Mouse (Mus musculus) spleen, adult 12 weeks (tissue): Measurements from ENCODE around the gene Acod1.

ENCODE experiments used
- DNase-seq: peaks from one replicate; pipeline ENCODE4 v3.0.0; 2022; ENCODE audit warnings: low spot score

Gene Acod1

DNA sequence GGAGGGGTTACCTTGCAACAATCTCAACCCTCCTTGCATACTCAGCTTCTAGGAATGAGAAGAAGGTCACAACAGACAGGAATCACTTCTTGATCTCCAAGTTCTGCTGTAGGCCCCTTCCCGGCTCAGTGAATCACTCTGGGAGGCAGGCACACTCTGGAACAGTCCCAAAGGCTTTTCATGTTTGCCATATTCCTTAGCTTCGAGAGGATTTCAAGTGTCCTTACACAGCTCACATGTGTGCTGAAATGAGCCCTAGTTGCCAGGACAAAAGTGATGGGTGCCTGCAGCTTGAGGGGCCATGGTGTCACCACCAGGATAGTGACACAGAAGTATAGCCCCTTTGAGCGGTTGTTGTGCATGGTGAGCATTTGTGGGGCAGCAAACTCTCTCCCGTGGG, 26.0 kb downstream of the Acod1 start:
- DNase-seq = no peak

DNA sequence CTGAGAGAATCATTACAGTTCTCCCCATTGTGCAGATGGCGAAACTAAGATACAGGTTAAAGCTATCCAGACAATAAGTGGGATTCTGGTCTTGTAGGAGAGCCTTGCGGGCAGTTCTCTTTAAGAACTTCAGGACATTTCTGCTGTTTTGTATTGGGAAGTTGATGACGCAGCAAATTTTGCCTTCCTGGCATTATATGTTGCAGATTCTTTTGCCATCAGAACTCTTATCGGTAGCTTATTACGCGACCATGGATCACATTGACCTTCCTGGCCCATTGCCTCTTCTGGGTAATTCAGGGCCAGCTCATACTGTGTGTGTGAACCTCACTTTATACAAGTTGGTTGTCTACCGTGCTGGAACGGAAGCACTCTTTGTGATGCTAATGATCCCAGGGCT, 27.0 kb downstream of the Acod1 start:
- DNase-seq = no peak

DNA sequence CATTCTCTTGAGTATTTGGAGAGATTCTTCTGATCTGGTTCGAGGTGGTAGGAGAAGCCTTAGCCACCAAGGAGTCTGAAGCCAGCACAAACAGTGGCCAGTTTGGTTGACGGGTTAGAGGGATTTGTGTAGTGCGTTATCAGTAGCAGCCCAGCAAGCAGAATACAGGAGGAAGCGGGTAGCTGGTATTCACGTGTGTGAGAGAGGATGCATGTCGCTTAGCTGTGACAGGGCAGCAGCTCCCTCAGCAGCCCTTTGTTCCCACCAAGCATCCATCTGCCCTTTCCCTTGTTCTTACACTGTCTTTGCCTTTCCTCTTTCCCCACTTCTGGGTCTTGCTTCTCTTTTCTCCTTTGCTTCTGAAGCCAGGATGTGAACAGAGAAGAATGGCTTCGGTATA, 28.4 kb downstream of the Acod1 start:
- DNase-seq = no peak

DNA sequence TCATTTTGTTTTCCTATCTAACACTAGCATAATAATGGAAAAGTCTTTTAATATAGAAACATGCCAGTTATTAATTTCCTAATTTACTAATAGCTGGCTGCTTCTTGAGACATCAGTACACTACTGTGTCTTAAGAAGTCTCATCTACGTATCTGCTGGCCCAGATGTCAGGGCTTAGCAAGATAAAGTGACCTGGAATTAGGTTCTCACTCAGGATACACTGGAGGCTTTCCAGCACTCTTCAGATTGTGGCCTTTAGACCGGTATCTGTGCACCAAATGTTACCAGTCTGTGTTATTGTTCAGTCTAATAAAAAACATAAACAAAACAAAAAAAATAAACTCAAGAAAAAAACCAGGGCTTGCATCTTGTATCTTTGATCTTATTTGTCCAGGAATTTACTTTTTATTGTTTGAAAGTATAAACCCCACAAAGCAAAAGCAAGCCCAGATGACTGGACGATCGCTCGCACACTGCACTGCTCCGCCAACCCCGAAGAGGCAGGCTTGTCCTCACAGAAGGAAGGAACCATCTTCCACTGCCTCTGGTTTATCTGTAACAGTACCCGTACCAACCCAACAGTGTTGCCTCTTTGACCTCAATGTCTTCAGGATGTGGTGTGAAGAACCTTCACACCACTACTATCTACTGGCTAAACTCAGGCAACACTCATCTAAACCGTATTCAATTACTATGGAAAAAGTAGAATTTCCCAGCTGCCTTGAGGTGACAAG, 30.7 kb downstream of the Acod1 start:
- DNase-seq = no peak

DNA sequence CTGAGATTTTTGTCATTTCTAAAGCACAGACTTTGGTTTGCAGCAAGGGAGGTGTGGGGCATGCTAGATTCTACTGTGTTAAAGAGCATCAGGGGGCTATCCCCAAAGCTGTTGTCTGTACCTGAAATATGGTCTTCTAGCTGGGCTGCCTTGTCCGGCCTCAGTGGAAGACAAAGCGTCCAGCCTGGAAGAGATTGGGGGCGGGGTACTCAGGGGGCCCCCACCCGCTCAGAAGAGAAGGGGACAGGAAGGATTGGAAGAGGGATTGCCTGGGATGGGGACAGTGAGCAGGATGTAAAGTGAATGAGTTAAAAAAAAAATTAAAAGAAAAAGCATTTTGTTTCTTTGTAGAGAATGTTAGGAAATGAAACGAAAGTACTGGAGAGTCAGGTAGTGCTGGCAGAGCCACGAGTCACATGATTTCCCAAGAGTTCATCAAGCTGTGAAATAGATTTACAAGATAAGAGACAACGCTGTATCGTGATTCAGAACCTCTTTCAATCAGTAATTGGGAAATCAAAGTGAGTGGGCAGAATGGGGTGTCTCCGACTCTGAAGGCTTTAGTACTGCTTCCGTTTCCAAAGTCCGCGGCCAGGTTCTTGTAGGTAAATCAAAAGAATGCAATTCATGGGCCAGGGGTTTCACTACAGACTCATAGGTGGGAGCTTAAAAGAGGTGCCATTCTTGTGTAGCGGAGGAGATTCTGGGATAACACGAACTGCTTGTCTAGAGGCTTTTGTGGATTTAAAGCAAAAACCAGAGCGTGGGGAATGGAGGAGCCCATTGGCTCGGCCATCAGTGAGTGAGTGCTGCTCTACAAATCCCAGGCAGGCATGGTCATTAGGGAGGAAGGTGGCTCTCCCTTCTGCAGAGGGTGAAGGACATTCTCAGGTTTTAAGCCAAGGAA, 31.5 kb downstream of the Acod1 start:
- no peak for DNase-seq

DNA sequence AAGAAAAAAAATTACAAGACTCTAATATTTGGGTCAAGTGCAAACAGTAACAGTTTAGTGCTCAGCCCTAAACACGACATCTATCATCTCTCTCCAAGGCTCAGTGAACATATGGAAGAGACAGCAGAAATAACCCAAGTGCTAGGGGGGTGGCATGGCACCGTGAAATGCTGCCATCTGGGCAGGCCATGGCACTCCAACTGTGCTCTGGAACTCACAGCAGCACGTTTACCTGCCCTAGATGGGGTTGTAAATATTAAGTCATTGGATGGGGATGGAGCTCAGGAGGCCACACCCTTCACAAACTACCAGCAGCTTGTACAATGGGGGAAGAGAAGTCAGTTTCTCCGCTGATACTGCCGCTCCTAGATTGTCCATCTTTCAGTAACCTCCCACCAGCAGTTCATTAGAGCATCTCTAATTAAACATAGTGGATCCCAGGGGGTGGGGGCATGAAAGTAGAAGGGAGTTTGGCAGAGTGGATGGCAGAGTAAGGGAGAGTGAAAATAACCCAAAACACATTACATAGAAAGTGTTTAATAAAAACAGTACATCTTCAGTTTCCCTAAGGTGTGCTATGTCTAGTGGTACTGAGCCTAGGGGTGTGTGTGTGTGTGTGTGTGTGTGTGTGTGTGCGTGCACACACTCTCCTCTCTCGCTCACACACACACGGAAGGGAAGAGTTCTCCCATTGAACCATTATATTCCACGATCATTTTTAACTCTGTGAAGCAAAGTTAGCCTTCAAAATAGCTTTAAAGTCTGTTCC, 32.6 kb downstream of the Acod1 start:
- no peak for DNase-seq

DNA sequence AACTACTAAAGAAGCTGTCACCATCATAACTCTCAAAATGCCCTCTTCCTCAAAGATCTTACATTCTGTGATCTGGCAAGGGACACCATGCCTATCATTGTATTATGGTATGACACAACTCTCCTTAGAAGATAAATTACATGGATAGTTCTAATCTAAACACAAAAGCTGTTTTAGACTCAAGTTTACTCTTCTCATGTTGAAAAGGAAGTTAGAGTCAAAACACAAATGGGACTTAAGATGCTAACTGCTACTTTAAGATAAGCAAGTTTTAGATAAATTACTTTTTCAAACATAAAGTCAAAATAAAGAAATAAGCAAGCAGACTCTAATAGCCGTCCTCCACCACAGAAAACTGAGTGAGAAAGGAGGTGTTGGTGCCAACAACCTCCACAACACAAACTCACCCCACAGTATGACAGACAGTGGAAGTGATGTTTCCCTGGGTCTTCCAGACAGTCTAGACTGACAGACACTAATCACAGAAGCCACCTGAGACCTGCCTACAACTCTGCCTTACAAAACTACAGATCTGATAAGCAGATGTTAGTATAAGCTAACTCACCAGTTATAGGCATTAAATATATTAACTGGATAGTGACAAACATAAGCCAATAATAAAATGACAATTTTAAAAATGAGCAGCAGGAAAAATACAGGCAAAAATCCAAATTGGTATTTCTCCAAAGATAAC, 39.2 kb downstream of the Acod1 start:
- no peak for DNase-seq

DNA sequence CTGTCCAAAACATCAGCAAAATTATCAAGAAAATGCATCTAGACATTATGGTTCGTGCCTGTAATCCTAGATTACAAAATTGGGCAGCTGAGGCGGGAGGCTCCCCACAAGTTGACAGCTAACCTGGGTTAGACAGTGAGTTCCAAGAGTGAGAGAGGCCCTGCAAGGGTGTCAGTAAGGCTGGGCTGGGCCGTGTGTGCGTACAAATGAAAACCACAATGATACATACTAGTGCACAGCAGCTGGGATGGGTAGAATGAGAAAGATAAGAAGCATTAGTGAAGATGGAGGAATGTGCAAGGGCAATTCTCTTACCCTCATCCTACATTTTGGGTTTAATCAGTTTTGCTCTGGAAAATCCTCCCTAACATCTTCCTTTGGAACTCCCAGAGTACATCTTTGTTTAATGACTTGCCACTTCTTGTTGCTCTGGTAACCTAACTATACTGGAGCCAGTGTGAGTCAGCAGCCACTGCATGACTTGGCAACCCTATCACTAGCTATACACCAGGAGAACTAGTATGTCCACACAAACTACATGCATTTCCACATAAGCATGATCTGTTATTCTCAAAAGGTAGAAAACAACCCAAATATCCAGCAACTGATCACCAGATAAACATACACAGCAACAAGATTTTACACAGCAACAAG, 40.0 kb downstream of the Acod1 start:
- peak; percentile 58 for DNase-seq

DNA sequence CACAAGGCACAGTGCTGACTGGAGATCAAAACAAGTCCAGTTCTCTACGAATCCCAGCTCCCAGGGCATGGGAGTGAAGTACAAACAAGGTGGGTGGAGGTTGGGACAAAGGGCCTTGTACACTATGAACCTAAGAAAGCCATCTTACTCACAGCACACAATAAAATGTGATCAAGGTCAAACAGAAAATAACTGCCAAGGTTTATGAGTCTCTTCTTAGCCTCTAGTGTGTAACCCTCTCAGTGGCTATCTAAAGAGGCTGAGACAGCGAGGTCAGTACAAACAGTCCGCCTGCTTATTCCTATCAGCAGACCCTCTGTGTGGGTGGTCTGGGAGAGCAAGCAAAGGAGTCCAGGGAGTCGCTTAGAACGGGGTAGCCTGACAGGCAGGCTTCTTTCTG, 41.1 kb downstream of the Acod1 start:
- no peak for DNase-seq

DNA sequence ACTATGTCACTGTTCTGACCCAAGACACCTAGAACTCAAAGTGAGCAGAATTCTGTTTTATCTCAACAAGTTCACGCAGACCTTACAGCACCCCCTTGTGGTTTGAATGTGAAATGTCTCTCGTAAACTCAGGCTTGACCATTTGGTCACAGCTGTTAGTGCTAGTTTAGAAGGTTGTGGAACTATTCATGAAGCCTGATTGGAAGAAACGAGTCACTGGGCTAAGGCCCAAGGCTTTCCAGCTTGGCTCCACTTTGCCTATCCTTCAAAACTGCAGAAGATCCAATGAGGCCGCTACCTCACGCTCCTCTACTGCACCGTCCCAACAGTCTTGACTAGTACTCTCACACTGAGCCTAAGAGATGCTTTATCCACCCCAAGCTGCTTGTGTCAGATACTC, 41.8 kb downstream of the Acod1 start:
- DNase-seq = peak; percentile 27

DNA sequence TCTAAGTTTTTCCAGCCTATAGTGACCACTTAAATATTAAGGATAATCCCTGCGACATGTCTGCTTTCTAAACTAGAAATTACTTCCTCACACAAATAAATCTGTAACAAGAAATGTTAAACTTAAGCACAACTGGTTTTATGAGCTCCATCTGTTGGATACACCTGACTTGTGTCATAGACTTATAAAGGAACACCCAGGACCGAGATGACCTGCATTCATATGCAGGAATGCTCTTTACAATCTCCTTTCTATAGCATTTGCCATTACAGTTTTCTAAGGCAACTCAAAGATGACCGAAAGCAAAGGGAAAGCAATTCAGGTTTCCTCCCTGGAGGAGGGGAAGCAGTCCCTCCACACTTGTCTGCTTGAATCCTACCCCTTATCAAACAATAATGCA, 46.5 kb downstream of the Acod1 start:
- DNase-seq = no peak

DNA sequence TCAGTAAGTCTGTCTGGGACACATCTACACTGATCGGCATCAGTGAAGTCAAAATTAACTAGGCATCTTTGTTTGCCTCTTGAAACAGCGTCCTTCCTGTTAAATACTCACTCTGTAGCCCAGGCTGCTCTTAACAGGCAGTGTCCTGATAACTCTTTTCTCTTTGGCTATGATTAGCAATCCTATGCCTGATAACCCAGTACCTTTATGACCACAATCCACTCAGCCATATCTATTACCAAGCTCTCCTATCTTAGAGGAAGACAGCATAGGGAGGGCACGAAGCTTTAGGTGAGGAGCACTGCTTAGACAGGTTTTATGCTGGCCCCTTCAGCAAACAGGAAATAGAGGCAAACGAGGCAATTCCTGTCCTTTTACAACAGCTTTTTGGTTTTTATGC, 46.9 kb downstream of the Acod1 start:
- DNase-seq = no peak

DNA sequence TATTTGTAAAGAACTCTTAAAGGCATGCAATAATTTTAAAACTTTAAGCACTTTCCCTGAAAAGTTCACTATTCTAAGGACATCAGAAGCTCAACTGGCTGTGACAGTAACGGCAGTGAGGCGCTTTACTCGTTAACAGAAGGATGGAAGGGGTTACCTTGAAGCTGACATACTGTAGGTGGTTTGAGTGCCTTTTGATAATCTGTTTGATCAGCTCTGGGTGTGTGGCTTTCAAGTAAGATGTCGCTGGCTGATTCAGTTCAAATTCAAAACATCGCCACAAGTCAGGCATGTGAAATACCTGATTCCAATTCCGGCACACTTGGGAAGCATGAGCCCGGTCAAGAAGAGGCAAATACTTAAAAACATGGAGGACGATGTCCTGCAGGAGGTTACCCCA, 48.3 kb downstream of the Acod1 start:
- DNase-seq = no peak

DNA sequence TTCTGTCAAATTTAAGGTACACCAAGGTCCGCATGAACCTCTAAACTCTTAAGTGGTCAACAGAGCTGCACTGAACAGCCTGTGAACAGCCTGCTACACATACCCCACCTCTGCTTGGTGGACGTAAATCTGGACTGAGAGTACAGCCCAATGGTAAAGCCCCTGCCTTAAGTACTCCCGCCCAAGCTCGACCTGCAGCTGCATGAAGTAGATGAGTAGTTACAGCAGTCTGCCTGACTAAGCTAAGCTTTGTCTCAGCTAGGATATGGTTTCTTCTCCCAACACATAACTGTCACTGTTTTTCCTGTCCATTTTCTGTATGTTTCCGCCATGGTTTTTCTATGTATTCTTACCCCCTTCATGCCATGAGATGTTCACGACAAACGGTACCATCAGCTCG, 49.0 kb downstream of the Acod1 start:
- no peak for DNase-seq

DNA sequence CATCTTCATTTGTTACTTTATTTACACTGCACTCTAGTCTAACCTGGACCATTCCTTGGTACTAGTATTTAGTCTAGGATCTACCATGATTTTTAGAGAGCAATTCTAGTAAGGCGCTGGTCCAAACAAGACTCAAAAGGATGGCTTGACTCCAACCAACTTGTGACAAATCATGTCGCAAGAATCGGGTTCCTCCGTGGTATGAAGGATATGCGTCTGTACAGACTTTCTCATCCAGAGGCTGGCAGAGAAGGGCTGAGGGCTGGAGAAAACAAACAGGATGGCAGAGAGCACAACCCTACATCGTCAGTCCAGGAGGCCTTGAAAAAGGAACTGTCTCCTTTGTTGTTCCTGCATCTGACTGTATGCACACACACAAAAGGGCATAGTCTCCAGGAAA, 49.8 kb downstream of the Acod1 start:
- no peak for DNase-seq

DNA sequence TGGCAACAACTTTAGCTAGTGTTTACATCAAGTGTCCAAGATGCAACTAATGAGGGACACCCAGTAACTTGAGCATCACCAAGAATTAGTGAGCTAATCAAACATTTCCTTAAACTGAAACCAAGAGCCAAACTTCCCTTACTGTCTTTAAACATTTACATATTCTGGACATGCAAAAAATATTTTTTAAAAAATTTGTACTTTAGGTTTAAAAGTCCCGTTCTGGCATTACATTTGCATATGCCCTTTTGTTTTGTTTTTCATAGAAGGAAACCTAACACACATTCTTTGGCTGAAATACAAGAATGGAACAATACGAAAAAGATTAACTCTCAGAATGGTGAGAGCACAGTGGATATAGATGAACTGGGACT, 51.4 kb downstream of the Acod1 start:
- DNase-seq = no peak

DNA sequence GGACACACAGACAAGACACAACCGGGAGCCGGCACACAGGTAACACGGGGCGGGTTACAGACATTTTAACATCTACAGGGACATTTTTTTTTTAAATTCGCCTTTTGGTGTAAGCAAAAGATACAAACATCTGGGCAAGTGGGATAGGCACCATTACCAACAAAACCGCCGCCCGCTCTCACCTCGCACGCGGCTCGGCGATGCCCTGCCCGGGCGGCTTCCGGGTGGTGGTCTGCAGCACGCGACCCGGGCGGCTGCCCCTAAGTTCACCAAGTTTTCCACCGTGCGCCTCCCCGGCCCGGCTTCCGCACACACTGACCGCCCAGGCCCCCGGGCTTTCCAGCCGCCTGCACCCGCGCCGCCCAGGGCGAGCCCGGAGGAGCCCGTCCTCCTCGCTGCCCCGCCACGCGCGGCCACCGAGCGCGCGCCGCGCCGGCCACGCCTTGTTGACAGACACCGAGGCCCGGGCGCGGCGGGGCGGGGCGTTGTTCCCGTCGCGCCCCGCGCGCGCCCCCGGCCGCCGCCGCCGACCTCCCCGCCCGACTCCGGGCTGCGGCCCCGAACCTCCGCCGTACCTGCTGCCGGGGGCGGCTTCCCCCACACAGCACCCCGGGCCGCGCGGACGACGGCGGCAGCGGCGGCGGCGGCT, 51.9 kb downstream of the Acod1 start:
- DNase-seq = peak; percentile 82

DNA sequence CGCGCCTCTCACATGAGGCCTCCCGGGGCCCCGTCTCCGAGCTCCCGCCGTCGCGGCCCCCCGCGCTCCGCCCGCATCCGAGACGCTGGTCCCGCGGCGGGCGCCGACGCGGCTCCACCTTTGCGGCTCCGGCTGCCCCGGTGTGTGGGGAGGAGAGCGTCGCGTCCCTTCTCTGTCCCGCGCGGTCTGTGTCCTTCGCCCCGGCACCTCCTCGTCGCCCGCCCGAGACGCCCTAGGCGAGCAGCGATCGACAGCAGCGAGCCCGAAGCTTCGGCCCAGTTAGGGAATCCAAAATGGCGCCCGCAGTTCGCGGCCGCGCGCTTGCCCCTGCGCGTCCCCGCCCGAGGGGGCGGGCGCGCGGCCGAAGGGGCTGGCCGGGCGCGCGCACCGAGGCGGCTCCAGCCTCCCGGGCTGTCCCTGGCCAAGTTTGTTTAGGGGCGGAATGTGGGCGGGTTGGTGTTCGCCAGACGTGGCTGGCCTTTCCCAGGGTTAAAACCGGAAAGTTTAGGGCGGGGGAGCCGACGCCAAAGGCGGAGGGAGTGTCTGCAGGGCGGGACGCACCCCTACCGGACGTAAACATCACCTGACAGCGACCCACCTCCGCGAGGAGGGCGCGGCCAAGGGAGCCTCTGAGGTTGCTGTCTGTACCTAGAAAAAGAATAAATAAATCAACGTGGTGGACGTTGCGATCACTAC, 52.6 kb downstream of the Acod1 start, which contains the start of gene Fbxl3:
TSS of gene Fbxl3 (minus strand) at position 329 of the 696 bp plus-strand sequence.
- DNase-seq = peak; percentile 87

DNA sequence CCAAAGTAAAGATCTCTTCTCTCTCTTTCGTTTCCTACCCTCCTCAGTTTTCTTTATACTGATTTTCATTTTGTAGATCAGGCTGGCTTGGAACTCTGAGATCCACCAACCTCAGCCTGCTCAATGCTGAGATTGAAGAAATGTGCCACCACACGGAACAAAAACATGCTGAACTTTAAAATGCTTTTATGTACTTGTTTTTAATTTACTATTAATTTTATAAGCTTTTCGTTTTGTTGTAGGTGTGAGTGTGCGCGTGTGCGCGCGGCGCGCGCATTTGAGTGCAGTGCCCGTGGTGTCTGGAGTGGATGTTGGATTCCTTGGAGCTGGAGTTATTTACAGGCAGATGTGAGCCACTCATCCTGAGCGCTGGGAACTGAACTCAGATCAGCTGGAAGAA, 53.5 kb downstream of the Acod1 start:
- no peak for DNase-seq

DNA sequence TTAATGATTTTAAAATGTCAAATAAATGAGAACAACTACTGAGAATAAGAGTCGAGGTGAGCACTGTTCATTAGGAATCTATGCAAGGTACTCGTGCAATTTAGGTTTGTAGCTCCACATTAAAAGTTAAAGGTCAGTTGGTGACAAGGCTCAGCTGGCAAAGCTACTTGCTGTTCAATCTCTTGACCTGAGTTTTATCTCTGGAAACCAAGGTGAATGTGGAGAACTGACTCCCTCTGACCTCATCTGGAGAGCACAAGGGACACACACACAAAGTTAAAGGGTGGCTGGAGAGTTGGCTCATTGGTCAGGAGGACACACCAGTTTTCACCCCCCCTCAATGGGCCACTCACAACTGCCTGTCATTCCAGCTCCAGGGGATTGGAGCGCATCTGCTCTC, 54.4 kb downstream of the Acod1 start:
- no peak for DNase-seq
